Mouse (Mus musculus): ENCODE results near the gene Ano10.
A peak's percentile ranks its signal among the peaks of the same experiment; 100 is the strongest.

The Ano10 gene

GRCm38 (mm10) chr9:122244080-122244799 lies 50.0 kb downstream of the Ano10 start:
- DNase-seq = peak; percentile 67

- DNase-seq = no peak
Measured at GRCm38 (mm10) chr9:122243297-122243696, 50.9 kb downstream of the Ano10 start.

- DNase-seq = no peak
Measured at GRCm38 (mm10) chr9:122242856-122243255, 51.4 kb downstream of the Ano10 start.

GRCm38 (mm10) chr9:122241812-122242400 lies 52.3 kb downstream of the Ano10 start:
- no peak for DNase-seq

- DNase-seq = no peak
Measured at GRCm38 (mm10) chr9:122240629-122241199, 53.5 kb downstream of the Ano10 start.

- no peak for DNase-seq
Measured at GRCm38 (mm10) chr9:122234741-122235140, 59.5 kb downstream of the Ano10 start.

GRCm38 (mm10) chr9:122233972-122234345 lies 60.3 kb downstream of the Ano10 start:
- DNase-seq = no peak

GRCm38 (mm10) chr9:122233316-122233971 lies 60.8 kb downstream of the Ano10 start:
- no peak for DNase-seq

GRCm38 (mm10) chr9:122232912-122233311 lies 61.3 kb downstream of the Ano10 start:
- no peak for DNase-seq

- no peak for DNase-seq
Measured at GRCm38 (mm10) chr9:122230701-122231100, 63.5 kb downstream of the Ano10 start.

GRCm38 (mm10) chr9:122226419-122226818 lies 67.8 kb downstream of the Ano10 start:
- DNase-seq = no peak

GRCm38 (mm10) chr9:122225309-122225708 lies 68.9 kb downstream of the Ano10 start:
- DNase-seq = peak; percentile 52

- no peak for DNase-seq
Measured at GRCm38 (mm10) chr9:122223005-122223404, 71.2 kb downstream of the Ano10 start.

GRCm38 (mm10) chr9:122219934-122220333 lies 74.3 kb downstream of the Ano10 start:
- DNase-seq = no peak

- no peak for DNase-seq
Measured at GRCm38 (mm10) chr9:122216945-122217529, 77.2 kb downstream of the Ano10 start.

GRCm38 (mm10) chr9:122215118-122215517 lies 79.1 kb downstream of the Ano10 start:
- DNase-seq = no peak

- DNase-seq = no peak
Measured at GRCm38 (mm10) chr9:122208311-122208710, 85.9 kb downstream of the Ano10 start.

GRCm38 (mm10) chr9:122205543-122206200 lies 88.6 kb downstream of the Ano10 start:
- no peak for DNase-seq

GRCm38 (mm10) chr9:122204508-122204907 lies 89.7 kb downstream of the Ano10 start:
- DNase-seq = no peak

- DNase-seq = peak; percentile 75
Measured at GRCm38 (mm10) chr9:122199253-122199652, 95.0 kb downstream of the Ano10 start.

GRCm38 (mm10) chr9:122198621-122199020 lies 95.6 kb downstream of the Ano10 start:
- DNase-seq = no peak

GRCm38 (mm10) chr9:122197021-122197420 lies 97.2 kb downstream of the Ano10 start:
- DNase-seq = no peak
